8 mouse cellular contexts compared by ENCODE assay signal in the genomic region with DNA sequence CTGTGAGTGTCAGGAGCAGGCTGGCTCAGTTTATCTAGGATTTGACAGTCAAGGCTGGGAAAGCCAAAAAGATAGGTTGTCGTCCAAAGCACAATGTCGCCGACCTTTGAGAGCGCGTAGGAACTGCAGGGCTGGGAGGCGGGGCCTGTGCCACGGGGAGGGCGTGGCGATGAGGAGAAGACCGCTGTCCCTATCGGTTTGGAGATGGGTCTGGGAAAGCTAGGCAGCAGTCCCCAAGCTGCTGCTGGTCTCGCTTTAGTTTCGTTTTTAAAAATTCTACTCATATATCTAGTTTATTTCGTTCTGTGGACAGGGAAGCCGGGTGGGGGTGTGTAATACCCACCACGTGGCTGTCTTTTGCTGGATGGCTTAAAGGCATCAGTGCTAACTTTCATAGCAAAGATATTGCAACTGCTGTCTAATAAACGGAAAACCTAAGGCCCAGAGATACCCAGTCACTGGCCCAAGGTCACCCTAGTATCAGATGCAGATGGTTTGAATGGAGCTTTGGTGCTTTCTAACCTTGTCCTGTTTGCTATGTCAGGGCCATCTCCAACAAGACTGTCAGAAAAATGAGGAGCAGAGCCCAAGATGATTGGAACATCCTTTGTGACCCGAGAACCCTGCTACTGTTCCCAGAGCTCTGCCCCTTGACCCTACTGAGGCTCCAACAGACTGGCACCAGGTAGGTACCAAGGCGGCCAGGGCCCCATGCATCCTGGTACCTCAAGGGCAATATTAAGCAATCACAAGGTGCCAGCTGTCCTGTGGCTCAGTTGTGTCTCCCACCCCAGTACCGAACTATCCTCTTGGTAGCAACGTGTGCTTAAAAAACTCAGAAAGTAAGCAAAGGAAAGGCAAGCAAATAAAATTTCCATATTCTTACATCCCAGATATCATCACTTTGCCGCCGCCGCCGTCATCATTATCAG. TPM values are rescaled to one million over a fixed set of nuclear protein-coding genes. Genes with fewer than 3 reads are reported as not detected.
DNase-seq lines count a peak whose midpoint lies in the region; ATAC-seq and TF ChIP-seq lines count a peak whose summit lies in the region.

No protein-coding gene starts in this region.

- H3K4me1 ChIP-seq in hindbrain, postnatal 0 days (ENCODE audit: insufficient read depth, low read length) = peaks cover 10% of the 10 kb centered on the region
- peaks cover 34% of the 10 kb centered on the region for H3K4me1 ChIP-seq in megakaryocyte, embryonic 14.5 days

- peak overlapping the region; percentile 1; the same call in 1 of the 2 replicates for H3K27ac ChIP-seq in hindbrain, postnatal 0 days
- H3K27ac ChIP-seq in left cerebral cortex, adult 2 months = no peak overlapping the region

- intact Hi-C loops in left cerebral cortex, adult 2 months (cut with DNase I) = loop anchor here (2.0 to 5.0 kb wide), 3 partner anchors 90 to 423 kb away; partner anchors contain the start of gene Crebrf

- peak overlapping the region; percentile 35 for H3K4me3 ChIP-seq in hindbrain, postnatal 0 days (ENCODE audit: low read length)
- peak overlapping the region; percentile 55 for H3K4me3 ChIP-seq in left cerebral cortex, adult 2 months
- peak overlapping the region; percentile 92 for H3K4me3 ChIP-seq in megakaryocyte, embryonic 14.5 days (replicated peaks)

- WGBS in hindbrain, postnatal 0 days = 22% methylated on average over 24 of the region's 25 CpGs

- no peaks in the 10 kb centered on the region for H3K9me3 ChIP-seq in hindbrain, postnatal 0 days (ENCODE audit: low read length)
- 0 out of 2 replicates have a peak, but pooled peaks cover 9% of the 10 kb centered on the region for H3K9me3 ChIP-seq in megakaryocyte, embryonic 14.5 days

- DNase-seq in WW6 (ENCODE audit: low read depth, low spot score) = peak; percentile 55
- peak; percentile 68 to 75 for DNase-seq in cerebellum, postnatal 36 days
- peak; percentile 64 to 70 for DNase-seq in gastrocnemius, adult 8-10 months (ENCODE audit: low spot score in 2 of 2)
- DNase-seq in hindbrain, postnatal 0 days (ENCODE audit: low spot score) = peak; percentile 80
- DNase-seq in left cerebral cortex, adult 2 months (ENCODE audit: extremely low spot score in 1 of 2, low spot score in 2 of 2) = peak; percentile 67 to 68
- DNase-seq in right cerebral cortex, adult 2 months (ENCODE audit: low spot score in 2 of 2) = peak; percentile 66 to 67
- DNase-seq in urinary bladder, postnatal 10 days (ENCODE audit: low spot score) = peak; percentile 25

- no peaks in the 10 kb centered on the region for H3K27me3 ChIP-seq in hindbrain, postnatal 0 days (ENCODE audit: insufficient read depth, low read length)
- peaks cover 18% of the 10 kb centered on the region for H3K27me3 ChIP-seq in megakaryocyte, embryonic 14.5 days (replicated peaks)

- no peaks in the 10 kb centered on the region for H3K36me3 ChIP-seq in hindbrain, postnatal 0 days (ENCODE audit: insufficient read depth, low read length)
- H3K36me3 ChIP-seq in megakaryocyte, embryonic 14.5 days (replicated peaks; ENCODE audit: low read length) = peaks cover 18% of the 10 kb centered on the region

- peak overlapping the region; percentile 33; the same call in 1 of the 2 replicates for H3K9ac ChIP-seq in hindbrain, postnatal 0 days (replicated peaks; ENCODE audit: low read length)

- TF ChIP-seq CTCF in hindbrain, postnatal 0 days (IDR thresholded peaks at IDR 0.05; ENCODE audit: low read depth) = peak; percentile 61
- TF ChIP-seq CTCF in left cerebral cortex, adult 2 months (IDR thresholded peaks at IDR 0.05) = peak; percentile 46

- H3K4me2 ChIP-seq in hindbrain, postnatal 0 days (ENCODE audit: low read depth, low read length) = peak overlapping the region; percentile 58

- ATAC-seq in hindbrain, postnatal 0 days = peak; percentile 74

RNA-seq across cellular contexts. Expression of gene Kifc5b, which starts 31.6 kb away (rescaled TPM):
- total RNA-seq in gastrocnemius, adult 8-10 months (2022) = under 1 TPM; 0.22 to 0.83 (median 0.41) TPM
- 1.6 and 4.7 TPM in 2 replicates for total RNA-seq in hindbrain, postnatal 0 days (2014; rRNA removed)
- polyA plus RNA-seq in hindbrain, postnatal 0 days (2015; fragmentation: Nextera tagmentation; extraction: Ambion mirVana) = 3.2 TPM in 2 replicates
- total RNA-seq in left cerebral cortex, adult 2 months (2021) = 1 to 10 TPM; 3.3 to 4.6 TPM
- polyA plus RNA-seq in megakaryocyte, embryonic 14.5 days (2012; ENCODE audit: insufficient read depth, low replicate concordance) = 8.0 and 12.1 TPM in 2 replicates

RNA-seq across cellular contexts. Expression of gene Nkx2-5, which starts 40.5 kb away (rescaled TPM):
- total RNA-seq in gastrocnemius, adult 8-10 months (2022) = not detected
- total RNA-seq in hindbrain, postnatal 0 days (2014; rRNA removed) = not detected in 2 replicates
- not detected in 2 replicates for polyA plus RNA-seq in hindbrain, postnatal 0 days (2015; fragmentation: Nextera tagmentation; extraction: Ambion mirVana)
- total RNA-seq in left cerebral cortex, adult 2 months (2021) = not detected
- not detected in 2 replicates for polyA plus RNA-seq in megakaryocyte, embryonic 14.5 days (2012; ENCODE audit: insufficient read depth, low replicate concordance)

RNA-seq across cellular contexts. Expression of gene Phf1, which starts 47.6 kb away (rescaled TPM):
- total RNA-seq in gastrocnemius, adult 8-10 months (2022) = 10 to 100 TPM in 2 of 4 experiments, 1 to 10 TPM in 2; 7.7 to 10.7 (median 9.9) TPM
- 45.7 and 49.5 TPM in 2 replicates for total RNA-seq in hindbrain, postnatal 0 days (2014; rRNA removed)
- polyA plus RNA-seq in hindbrain, postnatal 0 days (2015; fragmentation: Nextera tagmentation; extraction: Ambion mirVana) = 30.0 and 30.8 TPM in 2 replicates
- total RNA-seq in left cerebral cortex, adult 2 months (2021) = 10 to 100 TPM; 33.8 to 39.5 TPM
- 31.7 and 44.3 TPM in 2 replicates for polyA plus RNA-seq in megakaryocyte, embryonic 14.5 days (2012; ENCODE audit: insufficient read depth, low replicate concordance)

RNA-seq across cellular contexts. Expression of gene Cuta, which starts 54.1 kb away (rescaled TPM):
- 100 to 1,000 TPM; 102 to 113 (median 108) TPM for total RNA-seq in gastrocnemius, adult 8-10 months (2022)
- total RNA-seq in hindbrain, postnatal 0 days (2014; rRNA removed) = 59.0 and 63.8 TPM in 2 replicates
- polyA plus RNA-seq in hindbrain, postnatal 0 days (2015; fragmentation: Nextera tagmentation; extraction: Ambion mirVana) = 149 and 152 TPM in 2 replicates
- 100 to 1,000 TPM; 103 to 110 TPM for total RNA-seq in left cerebral cortex, adult 2 months (2021)
- polyA plus RNA-seq in megakaryocyte, embryonic 14.5 days (2012; ENCODE audit: insufficient read depth, low replicate concordance) = 396 and 1,059 TPM in 2 replicates

RNA-seq across cellular contexts. Expression of gene Syngap1, which starts 55.8 kb away (rescaled TPM):
- total RNA-seq in gastrocnemius, adult 8-10 months (2022) = 1 to 10 TPM; 1.4 to 2.6 (median 1.9) TPM
- 53.4 and 74.2 TPM in 2 replicates for total RNA-seq in hindbrain, postnatal 0 days (2014; rRNA removed)
- 4.4 and 5.3 TPM in 2 replicates for polyA plus RNA-seq in hindbrain, postnatal 0 days (2015; fragmentation: Nextera tagmentation; extraction: Ambion mirVana)
- total RNA-seq in left cerebral cortex, adult 2 months (2021) = 100 to 1,000 TPM; 452 to 471 TPM
- 3.0 and 4.4 TPM in 2 replicates for polyA plus RNA-seq in megakaryocyte, embryonic 14.5 days (2012; ENCODE audit: insufficient read depth, low replicate concordance)

Comparison
In these comparisons a context has a peak if more than half of its experiments do, and no peak if none do; other contexts are left out.
1. DNase-seq: peak in every context shown above with its lines; median percentile 80 in hindbrain, postnatal 0 days; 72 in cerebellum, postnatal 36 days; 68 in left cerebral cortex, adult 2 months; 67 in gastrocnemius, adult 8-10 months; 66 in right cerebral cortex, adult 2 months; 55 in WW6; 25 in urinary bladder, postnatal 10 days.
2. H3K4me3 ChIP-seq: peak in every context shown above with its lines; median percentile 92 in megakaryocyte, embryonic 14.5 days; 55 in left cerebral cortex, adult 2 months; 35 in hindbrain, postnatal 0 days.